Mouse (Mus musculus) retina, postnatal 1 day (tissue): ENCODE measurements around the gene Klf13.

ENCODE experiments used
- DNase-seq: peaks from one replicate; pipeline ENCODE4 v3.0.0-alpha.2; 2012

Klf13 gene

GRCm38 (mm10) chr7:63905190-63905589 lies 33.5 kb downstream of the Klf13 start:
- no peak for DNase-seq

- no peak for DNase-seq
These were observed 34.9 kb downstream of the Klf13 start for GRCm38 (mm10) chr7:63903635-63904380.

GRCm38 (mm10) chr7:63902604-63903210 lies 36.0 kb downstream of the Klf13 start:
- no peak for DNase-seq

GRCm38 (mm10) chr7:63901942-63902341 lies 36.8 kb downstream of the Klf13 start:
- no peak for DNase-seq

- peak; percentile 39 for DNase-seq
These were observed 37.4 kb downstream of the Klf13 start for GRCm38 (mm10) chr7:63901346-63901745.

GRCm38 (mm10) chr7:63900411-63900810 lies 38.3 kb downstream of the Klf13 start:
- DNase-seq, result no peak

GRCm38 (mm10) chr7:63899925-63900324 lies 38.8 kb downstream of the Klf13 start:
- no peak for DNase-seq

GRCm38 (mm10) chr7:63898201-63898600 lies 40.5 kb downstream of the Klf13 start:
- DNase-seq, result no peak

- DNase-seq, result no peak
These were observed 41.1 kb downstream of the Klf13 start for GRCm38 (mm10) chr7:63897655-63898054.

GRCm38 (mm10) chr7:63896968-63897468 lies 41.7 kb downstream of the Klf13 start:
- peak; percentile 87 for DNase-seq

- DNase-seq, result peak; percentile 33
These were observed 42.3 kb downstream of the Klf13 start for GRCm38 (mm10) chr7:63896276-63896967.

GRCm38 (mm10) chr7:63895223-63895622 lies 43.5 kb downstream of the Klf13 start:
- no peak for DNase-seq

- DNase-seq, result no peak
These were observed 44.1 kb downstream of the Klf13 start for GRCm38 (mm10) chr7:63894662-63895061.

GRCm38 (mm10) chr7:63893729-63894128 lies 45.0 kb downstream of the Klf13 start:
- no peak for DNase-seq

- DNase-seq, result no peak
These were observed 45.5 kb downstream of the Klf13 start for GRCm38 (mm10) chr7:63893201-63893600.

- no peak for DNase-seq
These were observed 47.1 kb downstream of the Klf13 start for GRCm38 (mm10) chr7:63891488-63892075.

GRCm38 (mm10) chr7:63889116-63889975 lies 49.4 kb downstream of the Klf13 start:
- no peak for DNase-seq

- DNase-seq, result no peak
These were observed 50.0 kb downstream of the Klf13 start for GRCm38 (mm10) chr7:63888674-63889073.

GRCm38 (mm10) chr7:63887602-63888123 lies 51.1 kb downstream of the Klf13 start:
- DNase-seq, result no peak

- no peak for DNase-seq
These were observed 51.6 kb downstream of the Klf13 start for GRCm38 (mm10) chr7:63887034-63887551.

GRCm38 (mm10) chr7:63885025-63885424 lies 53.7 kb downstream of the Klf13 start:
- no peak for DNase-seq

GRCm38 (mm10) chr7:63882739-63883138 lies 56.0 kb downstream of the Klf13 start:
- no peak for DNase-seq
